13 mouse cellular contexts compared by ENCODE assay signal in the genomic region with DNA sequence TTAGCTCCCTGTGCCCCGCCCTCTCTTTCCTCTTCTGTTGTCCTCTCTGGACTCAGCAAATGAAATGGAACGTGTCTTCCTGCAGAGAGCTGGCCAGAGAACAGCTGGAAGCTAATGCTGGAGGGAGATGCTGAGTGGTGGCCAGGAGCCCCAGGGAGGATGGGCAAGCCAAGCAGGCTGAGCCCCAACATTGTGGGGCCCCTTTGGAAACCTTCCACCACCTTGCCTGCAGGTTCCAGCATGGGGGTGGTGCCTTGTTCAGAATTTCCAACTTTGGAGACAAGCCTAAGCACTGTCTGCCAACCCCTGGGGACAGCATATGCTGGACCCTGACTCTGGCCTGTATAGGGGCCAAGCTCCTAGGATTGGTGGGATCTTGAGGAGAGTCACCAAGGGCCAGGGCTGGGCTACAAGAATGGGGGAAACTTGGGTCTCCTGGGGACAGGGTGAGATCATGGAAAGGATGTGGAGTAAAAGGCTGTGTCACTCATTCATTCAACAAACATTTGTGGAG.
DNase-seq lines count a peak whose midpoint lies in the region; ATAC-seq and TF ChIP-seq lines count a peak whose summit lies in the region.
"Had no signal": no experiment of that assay in that cellular context is flagged by ENCODE, and none has a peak within 500 bp of the region (broad histone marks: within the 10 kb centered on the region; RNA-seq: fewer than 3 reads in every experiment).

No protein-coding gene starts in this region.

- H3K9me3 ChIP-seq in lung, embryonic 15.5 days = no peaks in the 10 kb centered on the region
- H3K9me3 ChIP-seq in heart, postnatal 0 days (replicated peaks; ENCODE audit: control insufficient read depth, low read length) = no peaks in the 10 kb centered on the region
- no peaks in the 10 kb centered on the region for H3K9me3 ChIP-seq in stomach, embryonic 16.5 days (replicated peaks; ENCODE audit: control insufficient read depth, low read length)
- no peaks in the 10 kb centered on the region for H3K9me3 ChIP-seq in liver, embryonic 11.5 days (ENCODE audit: control insufficient read depth, low read length)
- H3K9me3 ChIP-seq: liver, embryonic 15.5 days; midbrain, embryonic 15.5 days had no signal

- peak; percentile 23; the same call in 1 of the 2 replicates for ATAC-seq in lung, embryonic 15.5 days (ENCODE audit: borderline replicate concordance, extremely low read depth, low FRiP score, low TSS enrichment)
- peak; percentile 52 for ATAC-seq in heart, postnatal 0 days (ENCODE audit: insufficient read depth, low read depth)
- ATAC-seq in stomach, embryonic 16.5 days (ENCODE audit: insufficient read depth, low FRiP score) = peak; percentile 27; the same call in 1 of the 2 replicates
- ATAC-seq in activated CD4-positive, CD25-positive, alpha-beta regulatory T cell, adult 4 months = no peak
- ATAC-seq in liver, embryonic 11.5 days (replicated peaks; ENCODE audit: low FRiP score) = no peak
- ATAC-seq: midbrain, embryonic 15.5 days had no signal

- no peak overlapping the region for H3K4me2 ChIP-seq in lung, embryonic 15.5 days
- no peak overlapping the region for H3K4me2 ChIP-seq in heart, postnatal 0 days (ENCODE audit: low read depth, low read length)
- no peak overlapping the region for H3K4me2 ChIP-seq in stomach, embryonic 16.5 days (ENCODE audit: low read depth, low read length)
- no peak overlapping the region for H3K4me2 ChIP-seq in liver, embryonic 11.5 days
- H3K4me2 ChIP-seq: liver, embryonic 15.5 days; midbrain, embryonic 15.5 days had no signal

- H3K4me3 ChIP-seq in lung, embryonic 15.5 days = no peak overlapping the region
- H3K4me3 ChIP-seq in heart, postnatal 0 days (ENCODE audit: low read depth, low read length) = no peak overlapping the region
- H3K4me3 ChIP-seq in stomach, embryonic 16.5 days (replicated peaks; ENCODE audit: low read length) = no peak overlapping the region
- no peak overlapping the region for H3K4me3 ChIP-seq in liver, embryonic 11.5 days (ENCODE audit: low read depth, low read length)
- H3K4me3 ChIP-seq: liver, embryonic 15.5 days; midbrain, embryonic 15.5 days had no signal

- peak overlapping the region; percentile 20; the same call in 1 of the 2 replicates for H3K27ac ChIP-seq in lung, embryonic 15.5 days
- H3K27ac ChIP-seq in heart, postnatal 0 days (ENCODE audit: low read depth) = no peak overlapping the region
- H3K27ac ChIP-seq in stomach, embryonic 16.5 days (ENCODE audit: low read length) = no peak overlapping the region
- H3K27ac ChIP-seq in liver, embryonic 11.5 days (ENCODE audit: low read depth, low read length) = no peak overlapping the region
- H3K27ac ChIP-seq: liver, embryonic 15.5 days; midbrain, embryonic 15.5 days had no signal

- no peak for TF ChIP-seq EP300 in heart, postnatal 0 days (IDR thresholded peaks at IDR 0.05; ENCODE audit: low read depth)

- WGBS in lung, embryonic 15.5 days = 49% methylated on average over 2 of the region's 2 CpGs
- 42% methylated on average over 2 of the region's 2 CpGs for WGBS in heart, postnatal 0 days
- 43% methylated on average over 2 of the region's 2 CpGs for WGBS in stomach, embryonic 16.5 days
- WGBS in liver, embryonic 11.5 days = 40% methylated on average over 2 of the region's 2 CpGs

- H3K27me3 ChIP-seq in lung, embryonic 15.5 days = no peaks in the 10 kb centered on the region
- no peaks in the 10 kb centered on the region for H3K27me3 ChIP-seq in heart, postnatal 0 days (ENCODE audit: control insufficient read depth, insufficient read depth, low read length)
- no peaks in the 10 kb centered on the region for H3K27me3 ChIP-seq in stomach, embryonic 16.5 days (ENCODE audit: control insufficient read depth, insufficient read depth, low read length)
- no peaks in the 10 kb centered on the region for H3K27me3 ChIP-seq in liver, embryonic 11.5 days (replicated peaks; ENCODE audit: control insufficient read depth, insufficient read depth, low read length)
- H3K27me3 ChIP-seq: liver, embryonic 15.5 days; midbrain, embryonic 15.5 days had no signal

- peaks cover 24% of the 10 kb centered on the region for H3K4me1 ChIP-seq in lung, embryonic 15.5 days
- peaks cover 11% of the 10 kb centered on the region; the same call in 1 of the 2 replicates for H3K4me1 ChIP-seq in heart, postnatal 0 days (ENCODE audit: control insufficient read depth, insufficient read depth)
- 0 out of 2 replicates have a peak, but pooled peaks cover 8% of the 10 kb centered on the region for H3K4me1 ChIP-seq in stomach, embryonic 16.5 days (ENCODE audit: control insufficient read depth, insufficient read depth, low read length)
- H3K4me1 ChIP-seq in liver, embryonic 11.5 days (replicated peaks; ENCODE audit: control insufficient read depth, insufficient read depth, low read length) = no peaks in the 10 kb centered on the region
- H3K4me1 ChIP-seq: liver, embryonic 15.5 days; midbrain, embryonic 15.5 days had no signal

- H3K9ac ChIP-seq in lung, embryonic 15.5 days = no peak overlapping the region
- no peak overlapping the region for H3K9ac ChIP-seq in heart, postnatal 0 days (replicated peaks; ENCODE audit: low read depth, low read length)
- H3K9ac ChIP-seq in stomach, embryonic 16.5 days (ENCODE audit: low read length) = no peak overlapping the region
- no peak overlapping the region for H3K9ac ChIP-seq in liver, embryonic 11.5 days (ENCODE audit: low read depth, low read length)
- H3K9ac ChIP-seq: liver, embryonic 15.5 days; midbrain, embryonic 15.5 days had no signal

- peak; percentile 56 to 80 for DNase-seq in cerebellum, postnatal 10 days
- no peak for DNase-seq in cerebellum, adult 9-10 months
- no peak for DNase-seq in lung, postnatal 25 days (ENCODE audit: low spot score)
- DNase-seq in heart, postnatal 0 days (ENCODE audit: low spot score) = peak; percentile 50
- DNase-seq in liver, embryonic 11.5 days (ENCODE audit: low spot score) = no peak
- DNase-seq: B cell, adult 2 months; right cerebral cortex, postnatal 4 days; thymus, adult 18-20 months had no signal

- H3K36me3 ChIP-seq in lung, embryonic 15.5 days = no peaks in the 10 kb centered on the region
- peaks cover 6% of the 10 kb centered on the region; the same call in 1 of the 2 replicates for H3K36me3 ChIP-seq in heart, postnatal 0 days (replicated peaks; ENCODE audit: control insufficient read depth, insufficient read depth, low read length)
- no peaks in the 10 kb centered on the region for H3K36me3 ChIP-seq in stomach, embryonic 16.5 days (ENCODE audit: control insufficient read depth, insufficient read depth, low read length)
- no peaks in the 10 kb centered on the region for H3K36me3 ChIP-seq in liver, embryonic 11.5 days (ENCODE audit: control insufficient read depth, insufficient read depth, low read length)
- H3K36me3 ChIP-seq: liver, embryonic 15.5 days; midbrain, embryonic 15.5 days had no signal

- no peak for TF ChIP-seq CTCF in heart, postnatal 0 days (IDR thresholded peaks at IDR 0.05; ENCODE audit: low read depth)

Comparison
In these comparisons a context has a peak if more than half of its experiments do, and no peak if none do; other contexts are left out.
1. DNase-seq: peak in cerebellum, postnatal 10 days (2 of 2) and heart, postnatal 0 days (single experiment); none in cerebellum, adult 9-10 months (single experiment), lung, postnatal 25 days (single experiment) and liver, embryonic 11.5 days (single experiment).
2. ATAC-seq: peak in lung, embryonic 15.5 days (single experiment), heart, postnatal 0 days (single experiment) and stomach, embryonic 16.5 days (single experiment); none in activated CD4-positive, CD25-positive, alpha-beta regulatory T cell, adult 4 months (single experiment) and liver, embryonic 11.5 days (single experiment).